Mouse (Mus musculus): ENCODE results near the gene Sept6.
A peak's percentile ranks its signal among the peaks of the same experiment; 100 is the strongest.

Gene Sept6

DNA sequence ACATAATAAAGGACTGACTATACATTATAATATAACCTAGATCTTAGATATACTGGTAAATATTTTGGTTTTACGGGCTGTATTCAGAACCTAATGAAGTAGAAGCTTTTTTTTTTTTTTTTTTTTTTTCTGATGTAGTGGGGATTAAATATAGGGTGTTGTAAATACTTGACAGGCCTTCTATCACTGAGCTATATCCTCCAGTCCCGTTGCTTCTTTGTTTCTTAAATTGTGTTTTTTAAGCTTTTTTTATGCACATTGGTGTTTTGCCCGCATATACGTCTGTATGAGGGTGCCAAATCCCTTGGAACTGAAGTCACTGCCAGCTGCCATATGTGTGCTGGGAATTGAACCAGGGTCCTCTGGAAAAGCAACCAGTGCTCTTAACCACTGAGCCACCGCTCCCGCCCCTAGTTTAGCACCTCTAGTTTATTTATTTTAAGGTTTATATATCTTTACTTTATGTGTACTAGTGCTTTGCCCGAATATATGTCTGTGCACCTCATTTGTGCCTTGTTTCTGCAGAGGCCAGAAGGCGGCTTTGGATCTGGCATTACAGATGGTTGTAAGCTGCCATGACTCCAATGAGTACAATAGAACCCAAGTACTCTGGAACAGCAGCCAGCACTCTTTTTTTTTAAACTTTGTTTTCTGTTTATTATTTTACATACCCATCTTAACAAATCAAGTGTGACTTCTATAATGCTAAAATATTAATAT lies 126.8 kb downstream of the Sept6 start:
- DNase-seq (ENCODE audit: low read depth), result no peak

DNA sequence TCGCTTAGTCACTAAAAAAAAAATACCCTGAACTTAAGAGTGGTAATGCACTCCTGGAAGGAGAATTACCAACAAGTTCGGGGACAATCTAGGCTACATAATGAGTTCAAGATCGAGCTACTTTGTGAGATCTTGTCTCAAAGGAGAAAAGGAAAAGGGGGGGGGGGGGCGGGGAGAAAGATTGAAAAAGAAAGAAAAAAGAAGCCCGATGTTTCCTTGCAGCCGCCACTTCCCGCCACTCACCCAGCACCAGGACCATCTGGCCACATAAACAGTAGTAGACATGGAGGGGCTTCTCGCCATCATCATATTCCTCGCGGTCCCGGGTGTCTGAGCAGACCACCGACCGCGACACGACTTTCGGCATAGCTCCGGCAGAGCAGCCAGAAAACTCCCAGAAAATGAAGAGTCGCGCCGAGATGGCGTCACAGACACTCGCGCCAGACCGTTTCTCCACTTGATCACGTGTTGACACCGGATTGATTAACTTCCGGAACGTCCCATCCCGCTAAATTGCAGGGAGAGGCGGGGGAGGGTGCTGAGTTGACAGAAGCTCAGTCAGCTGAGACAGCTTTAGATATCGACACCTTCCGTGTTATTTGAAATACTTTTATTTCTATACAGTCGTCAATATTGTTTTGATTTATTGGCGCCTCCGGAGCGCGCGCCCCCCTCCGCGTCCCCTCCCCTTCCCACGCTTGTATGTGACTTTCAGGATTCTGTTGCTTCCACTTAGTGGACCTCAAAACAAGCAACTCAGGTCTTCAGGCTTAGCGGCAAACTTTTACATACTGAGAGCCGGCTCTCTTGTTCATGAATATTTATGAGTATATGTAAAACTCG lies 127.6 kb downstream of the Sept6 start:
- DNase-seq (ENCODE audit: low read depth), result peak; percentile 84

Measured in naive thymus-derived CD4-positive, alpha-beta T cell, adult 2 months (primary cell).